Mouse (Mus musculus): ENCODE measurements around the gene Slc25a45. TPM values are rescaled to one million over a fixed set of nuclear protein-coding genes. Genes with fewer than 3 reads are reported as not detected.

Gene Slc25a45
- polyA plus RNA-seq, 1 experiment from 2014 or later, result 3.4 TPM

DNA sequence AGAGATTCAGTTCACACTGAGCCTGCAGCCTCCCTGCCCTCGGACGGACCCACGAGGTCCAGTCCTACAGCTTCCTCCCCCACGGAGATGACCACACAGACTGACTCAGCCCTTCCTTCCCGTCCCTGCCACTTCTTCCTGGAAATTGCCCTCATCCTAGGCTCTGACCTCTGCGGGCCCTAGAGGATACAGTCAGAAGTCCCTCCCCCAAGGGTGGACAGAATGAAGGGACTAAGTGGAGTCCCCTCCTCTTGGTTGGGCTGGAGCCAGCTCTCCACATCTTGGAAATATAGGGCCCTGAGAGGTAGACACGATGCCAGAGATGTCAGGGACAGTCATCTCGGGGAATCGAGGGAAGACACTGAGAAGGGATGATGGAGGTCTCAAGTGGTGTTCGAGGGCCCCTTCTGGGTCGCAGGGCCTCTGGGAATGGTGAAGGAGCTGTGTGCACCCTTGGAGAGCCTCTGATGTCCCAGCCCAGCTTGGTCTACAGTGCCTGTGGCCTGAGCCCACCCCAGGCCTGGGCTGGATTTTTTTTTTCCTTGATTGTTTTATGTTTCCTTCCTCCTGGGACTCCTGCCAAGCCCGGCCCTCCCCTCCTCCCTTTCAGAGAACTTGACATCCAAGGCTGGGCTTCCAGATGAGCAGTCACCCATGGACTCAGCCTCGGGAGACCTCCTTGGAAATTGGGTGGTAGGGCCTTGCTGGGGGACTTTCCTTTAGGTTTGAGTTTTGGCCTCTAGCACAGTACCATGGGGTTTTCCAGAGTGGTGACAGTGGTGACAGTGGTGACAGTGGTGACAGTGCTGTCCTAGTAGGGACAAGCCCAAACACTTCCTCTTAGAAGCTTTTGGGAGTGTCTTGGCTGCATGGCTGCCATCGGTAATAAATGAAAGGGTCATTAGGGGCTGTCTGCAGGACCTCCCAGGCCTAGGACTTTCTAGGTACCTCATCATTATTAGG, 52.3 kb downstream of the Slc25a45 start:
- no peaks in the 10 kb centered on the region for H3K9me3 ChIP-seq (ENCODE audit: control insufficient read depth, low read length)
- ATAC-seq, result peak; percentile 56
- H3K4me1 ChIP-seq (ENCODE audit: control insufficient read depth, insufficient read depth, low read length), result peaks cover 34% of the 10 kb centered on the region
- H3K9ac ChIP-seq (ENCODE audit: low read depth, low read length), result peak overlapping the region; percentile 39
- H3K36me3 ChIP-seq (ENCODE audit: control insufficient read depth, insufficient read depth, low read length), result no peaks in the 10 kb centered on the region
- no peaks in the 10 kb centered on the region for H3K27me3 ChIP-seq (replicated peaks; ENCODE audit: control insufficient read depth, insufficient read depth, low read length)
- no peak overlapping the region for H3K4me3 ChIP-seq (ENCODE audit: low read length)
- WGBS, result 53% methylated on average over 14 of the region's 14 CpGs
- peak overlapping the region; percentile 66 for H3K27ac ChIP-seq (ENCODE audit: low read length)
- H3K4me2 ChIP-seq (ENCODE audit: low read depth, low read length), result no peak overlapping the region

DNA sequence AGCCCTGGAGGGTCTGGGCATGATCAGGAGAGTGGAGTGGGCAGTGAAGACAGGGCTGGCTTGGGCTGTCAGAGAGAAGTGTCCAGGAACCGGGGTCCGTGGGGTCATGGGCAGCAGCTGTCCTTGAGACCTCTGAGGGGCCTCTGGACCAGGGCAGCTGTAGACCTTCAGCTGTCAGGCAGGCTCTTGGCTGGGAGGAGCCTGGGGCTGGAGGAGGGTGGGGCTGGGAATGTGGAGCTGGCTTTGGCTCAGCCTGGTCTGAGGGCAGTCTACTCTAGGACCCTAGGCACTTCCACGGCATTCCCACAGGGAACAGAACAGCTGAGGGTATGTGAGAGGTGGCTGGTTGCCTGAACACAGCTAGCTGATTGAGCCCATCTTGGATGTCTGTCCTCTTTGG, 57.7 kb downstream of the Slc25a45 start:
- peak; percentile 87 for ATAC-seq
- no peaks in the 10 kb centered on the region for H3K9me3 ChIP-seq (ENCODE audit: control insufficient read depth, low read length)
- peak overlapping the region; percentile 39 for H3K9ac ChIP-seq (ENCODE audit: low read depth, low read length)
- H3K36me3 ChIP-seq (ENCODE audit: control insufficient read depth, insufficient read depth, low read length), result no peaks in the 10 kb centered on the region; the same call in 1 of the 2 replicates
- H3K4me1 ChIP-seq (ENCODE audit: control insufficient read depth, insufficient read depth, low read length), result peaks cover 32% of the 10 kb centered on the region
- peak overlapping the region; percentile 64 for H3K27ac ChIP-seq (ENCODE audit: low read length)
- no peaks in the 10 kb centered on the region for H3K27me3 ChIP-seq (replicated peaks; ENCODE audit: control insufficient read depth, insufficient read depth, low read length)
- H3K4me3 ChIP-seq (ENCODE audit: low read length), result no peak overlapping the region
- WGBS, result 16% methylated on average over 3 of the region's 3 CpGs
- no peak overlapping the region for H3K4me2 ChIP-seq (ENCODE audit: low read depth, low read length)

Other genes starting within 250 kb of the Slc25a45 start
- 43.2 and 43.9 TPM in 2 replicates for gene Rela, start 240.3 kb upstream of the Slc25a45 start, polyA plus RNA-seq (2015; fragmentation: Nextera tagmentation; extraction: Ambion mirVana)
- 15.8 and 20.8 TPM in 2 replicates for gene Sipa1, start 214.1 kb upstream of the Slc25a45 start, polyA plus RNA-seq (2015; fragmentation: Nextera tagmentation; extraction: Ambion mirVana)
- gene Map3k11, start 189.1 kb upstream of the Slc25a45 start, polyA plus RNA-seq (2015; fragmentation: Nextera tagmentation; extraction: Ambion mirVana), result 28.7 and 33.7 TPM in 2 replicates
- gene Pcnx3, start 188.9 kb upstream of the Slc25a45 start, polyA plus RNA-seq (2015; fragmentation: Nextera tagmentation; extraction: Ambion mirVana), result 15.1 and 16.8 TPM in 2 replicates
- gene Kcnk7, start 173.4 kb upstream of the Slc25a45 start, polyA plus RNA-seq (2015; fragmentation: Nextera tagmentation; extraction: Ambion mirVana), result 0.13 and 0.34 TPM in 2 replicates
- gene Ehbp1l1, start 151.5 kb upstream of the Slc25a45 start, polyA plus RNA-seq (2015; fragmentation: Nextera tagmentation; extraction: Ambion mirVana), result 48.6 and 49.7 TPM in 2 replicates
- gene Fam89b, start 148.2 kb upstream of the Slc25a45 start, polyA plus RNA-seq (2015; fragmentation: Nextera tagmentation; extraction: Ambion mirVana), result 56.6 and 57.8 TPM in 2 replicates
- 14.0 and 20.8 TPM in 2 replicates for gene Ltbp3, start 136.9 kb upstream of the Slc25a45 start, polyA plus RNA-seq (2015; fragmentation: Nextera tagmentation; extraction: Ambion mirVana)
- gene Scyl1, start 106.4 kb upstream of the Slc25a45 start, polyA plus RNA-seq (2015; fragmentation: Nextera tagmentation; extraction: Ambion mirVana), result 58.9 and 64.3 TPM in 2 replicates
- gene Frmd8, start 2.5 kb upstream of the Slc25a45 start, polyA plus RNA-seq (2015; fragmentation: Nextera tagmentation; extraction: Ambion mirVana), result 31.1 and 31.7 TPM in 2 replicates
- 1.5 and 1.7 TPM in 2 replicates for gene Tigd3, start 16.3 kb downstream of the Slc25a45 start, polyA plus RNA-seq (2015; fragmentation: Nextera tagmentation; extraction: Ambion mirVana)
- 109 and 119 TPM in 2 replicates for gene Dpf2, start 35.2 kb downstream of the Slc25a45 start, polyA plus RNA-seq (2015; fragmentation: Nextera tagmentation; extraction: Ambion mirVana)
- gene Cdc42ep2, start 47.0 kb downstream of the Slc25a45 start, polyA plus RNA-seq (2015; fragmentation: Nextera tagmentation; extraction: Ambion mirVana), result 14.7 and 15.1 TPM in 2 replicates
- 58.4 and 61.7 TPM in 2 replicates for gene Pola2, start 86.4 kb downstream of the Slc25a45 start, polyA plus RNA-seq (2015; fragmentation: Nextera tagmentation; extraction: Ambion mirVana)
- not detected in 2 replicates for gene Slc22a20, start 108.3 kb downstream of the Slc25a45 start, polyA plus RNA-seq (2015; fragmentation: Nextera tagmentation; extraction: Ambion mirVana)
- gene Capn1, start 138.1 kb downstream of the Slc25a45 start, polyA plus RNA-seq (2015; fragmentation: Nextera tagmentation; extraction: Ambion mirVana), result 11.8 and 12.4 TPM in 2 replicates
- gene Syvn1, start 168.8 kb downstream of the Slc25a45 start, polyA plus RNA-seq (2015; fragmentation: Nextera tagmentation; extraction: Ambion mirVana), result 29.1 and 36.4 TPM in 2 replicates
- 71.4 and 79.5 TPM in 2 replicates for gene Mrpl49, start 180.0 kb downstream of the Slc25a45 start, polyA plus RNA-seq (2015; fragmentation: Nextera tagmentation; extraction: Ambion mirVana)
- 868 and 882 TPM in 2 replicates for gene Fau, start 180.0 kb downstream of the Slc25a45 start, polyA plus RNA-seq (2015; fragmentation: Nextera tagmentation; extraction: Ambion mirVana)
- gene Znhit2, start 183.4 kb downstream of the Slc25a45 start, polyA plus RNA-seq (2015; fragmentation: Nextera tagmentation; extraction: Ambion mirVana), result 27.6 and 29.9 TPM in 2 replicates
- gene Tm7sf2, start 190.6 kb downstream of the Slc25a45 start, polyA plus RNA-seq (2015; fragmentation: Nextera tagmentation; extraction: Ambion mirVana), result 37.3 and 39.0 TPM in 2 replicates
- gene Vps51, start 199.4 kb downstream of the Slc25a45 start, polyA plus RNA-seq (2015; fragmentation: Nextera tagmentation; extraction: Ambion mirVana), result 66.7 and 68.2 TPM in 2 replicates
- gene Tmem262, start 202.2 kb downstream of the Slc25a45 start, polyA plus RNA-seq (2015; fragmentation: Nextera tagmentation; extraction: Ambion mirVana), result not detected in 2 replicates
- gene Gm28374, start 204.4 kb downstream of the Slc25a45 start, polyA plus RNA-seq (2015; fragmentation: Nextera tagmentation; extraction: Ambion mirVana), result 1.2 and 1.7 TPM in 2 replicates
- gene Zfpl1, start 207.1 kb downstream of the Slc25a45 start, polyA plus RNA-seq (2015; fragmentation: Nextera tagmentation; extraction: Ambion mirVana), result 66.1 and 68.0 TPM in 2 replicates
- gene Cdca5, start 207.2 kb downstream of the Slc25a45 start, polyA plus RNA-seq (2015; fragmentation: Nextera tagmentation; extraction: Ambion mirVana), result 27.7 and 31.4 TPM in 2 replicates
- 0.28 and 0.29 TPM in 2 replicates for gene AC131692.1, start 216.6 kb downstream of the Slc25a45 start, polyA plus RNA-seq (2015; fragmentation: Nextera tagmentation; extraction: Ambion mirVana)
- 71.9 and 102 TPM in 2 replicates for gene Naaladl1, start 228.0 kb downstream of the Slc25a45 start, polyA plus RNA-seq (2015; fragmentation: Nextera tagmentation; extraction: Ambion mirVana)
- 33.4 and 35.7 TPM in 2 replicates for gene Sac3d1, start 240.8 kb downstream of the Slc25a45 start, polyA plus RNA-seq (2015; fragmentation: Nextera tagmentation; extraction: Ambion mirVana)